Mouse (Mus musculus): ENCODE results near the gene Tbcc. TPM values are rescaled to one million over a fixed set of nuclear protein-coding genes. Genes with fewer than 3 reads are reported as not detected.

The Tbcc gene
- polyA plus RNA-seq, 1 experiment from 2014 or later, result 73.3 TPM

- no peak for DNase-seq (ENCODE audit: low spot score)
- ATAC-seq (ENCODE audit: insufficient number of reproducible peaks, low FRiP score, low TSS enrichment, low read depth), result no peak
- H3K36me3 ChIP-seq (ENCODE audit: control insufficient read depth, insufficient read depth, low read length), result no peaks in the 10 kb centered on the region
- H3K9ac ChIP-seq (ENCODE audit: low read length), result no peak overlapping the region
- no peak overlapping the region for H3K4me3 ChIP-seq (ENCODE audit: low read depth, low read length)
- no peak overlapping the region for H3K4me2 ChIP-seq (ENCODE audit: low read depth, severe bottlenecking)
- no peaks in the 10 kb centered on the region for H3K4me1 ChIP-seq (ENCODE audit: control insufficient read depth, insufficient read depth, low read length)
- WGBS, result 75% methylated on average over 3 of the region's 3 CpGs
- H3K27ac ChIP-seq (replicated peaks; ENCODE audit: low read depth, low read length), result no peak overlapping the region
- no peaks in the 10 kb centered on the region for H3K27me3 ChIP-seq (ENCODE audit: control insufficient read depth, insufficient read depth, low read length)
- H3K9me3 ChIP-seq (ENCODE audit: control insufficient read depth, low read length), result no peaks in the 10 kb centered on the region
Observed at GRCm38 (mm10) chr17:46875626-46876025, 14.9 kb upstream of the Tbcc start.

- Histone ChIP-seq H3K4me2 (ENCODE audit: low read depth, severe bottlenecking) (no peak overlapping the region), H3K36me3 (ENCODE audit: control insufficient read depth, insufficient read depth, low read length) (no peaks in the 10 kb centered on the region), H3K27me3 (ENCODE audit: control insufficient read depth, insufficient read depth, low read length) (no peaks in the 10 kb centered on the region), H3K4me3 (ENCODE audit: low read depth, low read length) (no peak overlapping the region), H3K9me3 (ENCODE audit: control insufficient read depth, low read length) (no peaks in the 10 kb centered on the region), H3K4me1 (ENCODE audit: control insufficient read depth, insufficient read depth, low read length) (no peaks in the 10 kb centered on the region), H3K27ac (replicated peaks; ENCODE audit: low read depth, low read length) (0 out of 2 replicates have a peak overlapping the region, but pooled peaks have one; percentile 2), H3K9ac (ENCODE audit: low read length) (no peak overlapping the region)
- DNase-seq (ENCODE audit: low spot score), result peak; percentile 55
- 39% methylated on average over 8 of the region's 8 CpGs for WGBS
- ATAC-seq (ENCODE audit: insufficient number of reproducible peaks, low FRiP score, low TSS enrichment, low read depth), result no peak
Observed at GRCm38 (mm10) chr17:46876371-46876950, 14.0 kb upstream of the Tbcc start.

GRCm38 (mm10) chr17:46877061-46877460 is 13.4 kb upstream of the Tbcc start:
- ATAC-seq (ENCODE audit: insufficient number of reproducible peaks, low FRiP score, low TSS enrichment, low read depth) (no peak), DNase-seq (ENCODE audit: low spot score) (no peak)
- Histone ChIP-seq H3K36me3 (ENCODE audit: control insufficient read depth, insufficient read depth, low read length) (no peaks in the 10 kb centered on the region), H3K9me3 (ENCODE audit: control insufficient read depth, low read length) (no peaks in the 10 kb centered on the region), H3K4me1 (ENCODE audit: control insufficient read depth, insufficient read depth, low read length) (no peaks in the 10 kb centered on the region), H3K9ac (ENCODE audit: low read length) (no peak overlapping the region), H3K4me3 (ENCODE audit: low read depth, low read length) (no peak overlapping the region), H3K27me3 (ENCODE audit: control insufficient read depth, insufficient read depth, low read length) (no peaks in the 10 kb centered on the region), H3K4me2 (ENCODE audit: low read depth, severe bottlenecking) (no peak overlapping the region), H3K27ac (replicated peaks; ENCODE audit: low read depth, low read length) (no peak overlapping the region)
- 84% methylated on average over 5 of the region's 5 CpGs for WGBS

GRCm38 (mm10) chr17:46879841-46880311 is 10.6 kb upstream of the Tbcc start:
- Histone ChIP-seq H3K4me2 (ENCODE audit: low read depth, severe bottlenecking) (no peak overlapping the region), H3K27me3 (ENCODE audit: control insufficient read depth, insufficient read depth, low read length) (no peaks in the 10 kb centered on the region), H3K4me3 (ENCODE audit: low read depth, low read length) (no peak overlapping the region), H3K36me3 (ENCODE audit: control insufficient read depth, insufficient read depth, low read length) (no peaks in the 10 kb centered on the region), H3K9ac (ENCODE audit: low read length) (no peak overlapping the region), H3K27ac (replicated peaks; ENCODE audit: low read depth, low read length) (no peak overlapping the region), H3K9me3 (ENCODE audit: control insufficient read depth, low read length) (no peaks in the 10 kb centered on the region), H3K4me1 (ENCODE audit: control insufficient read depth, insufficient read depth, low read length) (no peaks in the 10 kb centered on the region)
- DNase-seq (ENCODE audit: low spot score) (no peak), ATAC-seq (ENCODE audit: insufficient number of reproducible peaks, low FRiP score, low TSS enrichment, low read depth) (no peak)
- 66% methylated on average over 14 of the region's 14 CpGs for WGBS

GRCm38 (mm10) chr17:46880322-46880721 is 10.2 kb upstream of the Tbcc start:
- DNase-seq (ENCODE audit: low spot score) (no peak), ATAC-seq (ENCODE audit: insufficient number of reproducible peaks, low FRiP score, low TSS enrichment, low read depth) (no peak)
- no peak overlapping the region for H3K27ac ChIP-seq (replicated peaks; ENCODE audit: low read depth, low read length)

GRCm38 (mm10) chr17:46881728-46882127 is 8.8 kb upstream of the Tbcc start:
- DNase-seq (ENCODE audit: low spot score), result no peak
- WGBS, result 87% methylated on average over 6 of the region's 6 CpGs
- no peak overlapping the region for H3K9ac ChIP-seq (ENCODE audit: low read length)

More at GRCm38 (mm10) chr17:46880322-46880721, 10.2 kb upstream of the Tbcc start:
- H3K4me3 ChIP-seq (ENCODE audit: low read depth, low read length), result no peak overlapping the region
- H3K4me1 ChIP-seq (ENCODE audit: control insufficient read depth, insufficient read depth, low read length), result no peaks in the 10 kb centered on the region
- no peak overlapping the region for H3K4me2 ChIP-seq (ENCODE audit: low read depth, severe bottlenecking)
- no peaks in the 10 kb centered on the region for H3K9me3 ChIP-seq (ENCODE audit: control insufficient read depth, low read length)
- no peak overlapping the region for H3K9ac ChIP-seq (ENCODE audit: low read length)
- H3K36me3 ChIP-seq (ENCODE audit: control insufficient read depth, insufficient read depth, low read length), result no peaks in the 10 kb centered on the region
- 87% methylated on average over 2 of the region's 2 CpGs for WGBS
- H3K27me3 ChIP-seq (ENCODE audit: control insufficient read depth, insufficient read depth, low read length), result no peaks in the 10 kb centered on the region

GRCm38 (mm10) chr17:46883107-46883506 is 7.4 kb upstream of the Tbcc start:
- Histone ChIP-seq H3K36me3 (ENCODE audit: control insufficient read depth, insufficient read depth, low read length) (no peaks in the 10 kb centered on the region), H3K4me2 (ENCODE audit: low read depth, severe bottlenecking) (no peak overlapping the region), H3K4me3 (ENCODE audit: low read depth, low read length) (no peak overlapping the region), H3K27ac (replicated peaks; ENCODE audit: low read depth, low read length) (no peak overlapping the region), H3K9me3 (ENCODE audit: control insufficient read depth, low read length) (no peaks in the 10 kb centered on the region), H3K27me3 (ENCODE audit: control insufficient read depth, insufficient read depth, low read length) (no peaks in the 10 kb centered on the region), H3K9ac (ENCODE audit: low read length) (no peak overlapping the region), H3K4me1 (ENCODE audit: control insufficient read depth, insufficient read depth, low read length) (no peaks in the 10 kb centered on the region)
- DNase-seq (ENCODE audit: low spot score) (no peak), ATAC-seq (ENCODE audit: insufficient number of reproducible peaks, low FRiP score, low TSS enrichment, low read depth) (no peak)
- WGBS, result 87% methylated on average over 9 of the region's 9 CpGs

More at GRCm38 (mm10) chr17:46881728-46882127, 8.8 kb upstream of the Tbcc start:
- H3K27ac ChIP-seq (replicated peaks; ENCODE audit: low read depth, low read length), result no peak overlapping the region
- no peaks in the 10 kb centered on the region for H3K9me3 ChIP-seq (ENCODE audit: control insufficient read depth, low read length)
- no peak for ATAC-seq (ENCODE audit: insufficient number of reproducible peaks, low FRiP score, low TSS enrichment, low read depth)
- no peaks in the 10 kb centered on the region for H3K4me1 ChIP-seq (ENCODE audit: control insufficient read depth, insufficient read depth, low read length)
- H3K27me3 ChIP-seq (ENCODE audit: control insufficient read depth, insufficient read depth, low read length), result no peaks in the 10 kb centered on the region
- H3K4me3 ChIP-seq (ENCODE audit: low read depth, low read length), result no peak overlapping the region
- no peaks in the 10 kb centered on the region for H3K36me3 ChIP-seq (ENCODE audit: control insufficient read depth, insufficient read depth, low read length)
- no peak overlapping the region for H3K4me2 ChIP-seq (ENCODE audit: low read depth, severe bottlenecking)

- DNase-seq (ENCODE audit: low spot score) (no peak), ATAC-seq (ENCODE audit: insufficient number of reproducible peaks, low FRiP score, low TSS enrichment, low read depth) (no peak)
- H3K27ac ChIP-seq (replicated peaks; ENCODE audit: low read depth, low read length), result no peak overlapping the region
- no peak overlapping the region for H3K4me3 ChIP-seq (ENCODE audit: low read depth, low read length)
- H3K9me3 ChIP-seq (ENCODE audit: control insufficient read depth, low read length), result no peaks in the 10 kb centered on the region
- WGBS, result 96% methylated on average over 6 of the region's 6 CpGs
- H3K4me2 ChIP-seq (ENCODE audit: low read depth, severe bottlenecking), result no peak overlapping the region
- H3K9ac ChIP-seq (ENCODE audit: low read length), result no peak overlapping the region
- H3K27me3 ChIP-seq (ENCODE audit: control insufficient read depth, insufficient read depth, low read length), result no peaks in the 10 kb centered on the region
- H3K4me1 ChIP-seq (ENCODE audit: control insufficient read depth, insufficient read depth, low read length), result 0 out of 2 replicates have a peak, but pooled peaks cover 3% of the 10 kb centered on the region
- no peaks in the 10 kb centered on the region for H3K36me3 ChIP-seq (ENCODE audit: control insufficient read depth, insufficient read depth, low read length)
Observed at GRCm38 (mm10) chr17:46884766-46885165, 5.7 kb upstream of the Tbcc start.
